Mouse (Mus musculus) monocyte, adult 5-6 weeks (primary cell): ENCODE data around the gene Igfn1. TPM values are rescaled to one million over a fixed set of nuclear protein-coding genes. Genes with fewer than 3 reads are reported as not detected.

Experiments used
- ATAC-seq: fragments of 153-309, 156-312 bp; replicated peaks from 2 replicates; pipeline ENCODE4 v1.8.0; 2017; ENCODE audit warnings: mild to moderate bottlenecking; ENCODE audit not compliant: low TSS enrichment, insufficient number of reproducible peaks, severe bottlenecking, poor library complexity, low FRiP score
- total RNA-seq: library from RNA; stranded (forward); fragments of 200-1000, 200-491, 200-594 nt; gene quantifications from 3 replicates; pipeline ENCODE4 v1.2.3, GENCODE M21; 2017

Igfn1 gene
- total RNA-seq, 1 experiment from 2014 or later = not detected

DNA sequence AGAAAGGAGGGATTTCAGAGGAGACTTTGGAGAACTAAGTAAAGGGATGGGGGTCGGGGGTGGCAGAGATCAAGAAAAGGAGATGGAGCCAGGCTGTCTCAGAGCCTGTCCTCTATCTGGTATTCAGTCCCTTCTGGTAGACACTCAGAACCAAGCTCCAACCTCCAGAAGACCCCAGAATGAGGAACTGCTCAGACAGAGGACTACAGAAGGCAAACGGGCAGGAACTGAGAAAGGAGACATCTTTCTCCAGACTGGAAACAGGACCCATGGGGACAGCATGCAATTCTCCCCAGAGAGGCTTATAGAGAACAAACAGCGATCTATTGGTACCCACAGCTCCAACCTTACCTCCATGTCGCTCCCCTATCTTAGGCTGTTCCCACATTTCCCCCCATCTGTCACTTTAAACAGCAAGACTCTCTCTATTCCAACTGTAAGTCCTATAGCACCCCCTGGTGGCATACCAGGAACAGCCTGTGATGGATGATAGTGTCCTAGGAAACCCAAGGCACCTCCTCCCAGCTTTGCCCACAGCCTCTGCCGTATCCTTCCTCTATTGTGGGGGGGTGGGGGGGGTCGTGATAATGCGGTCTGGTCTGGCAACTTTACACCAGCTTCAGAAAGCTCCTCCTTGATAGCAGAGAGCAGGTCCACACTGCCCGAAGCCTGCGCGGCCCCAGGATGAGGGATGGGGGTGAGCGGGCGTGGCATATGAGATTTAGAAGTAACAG lies 61.4 kb downstream of the Igfn1 start:
- no peak for ATAC-seq

DNA sequence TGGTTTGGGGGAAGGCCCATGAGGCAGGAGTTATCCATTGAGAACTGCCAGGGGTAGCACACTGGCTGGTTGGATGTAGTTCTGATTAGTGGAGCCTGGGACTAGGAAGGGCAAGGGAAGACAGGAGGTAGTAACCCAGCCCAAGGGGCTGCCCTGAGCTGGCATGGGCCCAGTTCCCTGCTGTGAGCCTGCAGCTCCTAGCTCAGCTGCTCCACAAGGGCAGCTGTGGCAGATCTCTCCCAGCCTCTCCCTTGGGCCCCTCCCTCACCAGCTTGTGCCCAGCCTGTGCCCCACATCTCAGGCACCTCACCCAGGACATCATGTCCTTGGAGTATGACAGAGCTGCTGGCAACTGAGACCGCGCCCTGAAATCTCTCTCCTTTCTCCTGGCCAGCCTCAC lies 62.4 kb downstream of the Igfn1 start:
- ATAC-seq = no peak

DNA sequence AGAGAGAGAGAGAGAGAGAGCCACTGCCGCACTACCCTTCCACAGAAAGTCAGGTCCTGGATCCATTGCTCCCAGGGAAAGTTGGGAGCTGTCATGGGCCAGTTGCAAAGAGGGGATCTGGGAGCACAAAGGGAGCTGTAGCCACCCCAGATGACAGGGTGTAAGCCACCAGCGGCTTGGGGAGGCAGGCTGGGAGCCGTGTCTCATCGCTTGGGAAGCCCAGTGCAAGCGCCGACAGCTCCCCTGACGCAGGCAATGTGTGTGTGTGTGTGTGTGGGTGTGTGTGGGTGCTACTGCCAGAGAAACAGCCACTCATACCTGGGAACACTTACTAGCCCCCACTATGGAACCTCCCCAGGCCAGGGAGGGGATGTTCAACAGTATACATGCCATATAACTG lies 64.0 kb downstream of the Igfn1 start:
- no peak for ATAC-seq

DNA sequence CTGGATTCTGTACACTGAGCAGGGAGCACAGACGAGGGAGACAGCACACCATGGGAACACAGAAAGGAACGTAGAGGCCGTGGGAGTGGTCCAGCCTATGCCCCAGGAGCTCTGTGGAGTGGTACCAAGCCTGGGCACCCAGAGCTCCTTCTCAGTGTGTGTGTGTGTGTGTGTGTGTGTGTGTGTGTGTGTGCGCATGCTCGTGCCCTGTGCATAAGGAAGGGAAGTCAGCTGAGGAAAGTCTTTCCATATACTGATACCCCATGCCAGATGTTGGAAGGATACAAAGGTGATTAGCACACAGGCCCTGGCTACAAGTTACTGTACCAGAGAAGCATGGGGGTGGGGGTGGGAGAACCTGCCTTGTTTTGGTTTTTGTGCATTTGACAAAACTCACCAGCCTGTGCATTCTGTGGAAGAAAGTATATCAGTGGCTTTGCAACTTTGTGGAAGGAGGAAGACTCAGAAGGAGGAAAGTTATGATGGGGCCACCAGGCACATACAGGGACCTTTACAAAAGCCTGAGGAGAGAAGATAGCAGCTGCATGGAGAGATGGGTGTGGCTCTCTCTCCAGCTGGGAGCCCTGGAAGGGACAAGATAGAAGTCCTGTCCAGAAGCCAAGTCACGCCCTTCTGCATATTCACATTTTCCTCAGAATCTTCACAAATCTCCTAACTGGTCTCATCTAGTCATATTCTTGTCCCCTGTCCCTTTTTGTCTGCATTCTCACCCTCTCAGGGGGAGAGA lies 64.7 kb downstream of the Igfn1 start:
- ATAC-seq = no peak

DNA sequence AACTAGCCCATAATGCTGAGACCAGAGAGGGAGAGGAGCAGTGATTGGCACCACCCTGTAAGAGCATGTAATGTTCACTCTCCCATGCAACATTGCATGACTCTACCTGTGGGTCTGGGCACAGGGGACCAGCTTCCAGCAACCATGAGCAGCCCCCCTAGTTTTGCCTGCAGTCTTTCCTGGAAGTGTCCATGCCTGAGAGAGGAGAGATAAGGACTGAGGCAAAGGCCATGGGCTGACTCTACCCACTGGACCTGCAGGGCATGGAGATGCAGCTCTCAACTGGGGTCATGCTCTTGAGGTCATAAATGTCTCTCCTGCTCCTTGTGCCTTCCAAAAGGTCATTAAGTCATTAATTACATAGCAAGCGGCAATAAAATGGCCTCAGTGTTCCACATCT lies 70.1 kb downstream of the Igfn1 start:
- no peak for ATAC-seq

DNA sequence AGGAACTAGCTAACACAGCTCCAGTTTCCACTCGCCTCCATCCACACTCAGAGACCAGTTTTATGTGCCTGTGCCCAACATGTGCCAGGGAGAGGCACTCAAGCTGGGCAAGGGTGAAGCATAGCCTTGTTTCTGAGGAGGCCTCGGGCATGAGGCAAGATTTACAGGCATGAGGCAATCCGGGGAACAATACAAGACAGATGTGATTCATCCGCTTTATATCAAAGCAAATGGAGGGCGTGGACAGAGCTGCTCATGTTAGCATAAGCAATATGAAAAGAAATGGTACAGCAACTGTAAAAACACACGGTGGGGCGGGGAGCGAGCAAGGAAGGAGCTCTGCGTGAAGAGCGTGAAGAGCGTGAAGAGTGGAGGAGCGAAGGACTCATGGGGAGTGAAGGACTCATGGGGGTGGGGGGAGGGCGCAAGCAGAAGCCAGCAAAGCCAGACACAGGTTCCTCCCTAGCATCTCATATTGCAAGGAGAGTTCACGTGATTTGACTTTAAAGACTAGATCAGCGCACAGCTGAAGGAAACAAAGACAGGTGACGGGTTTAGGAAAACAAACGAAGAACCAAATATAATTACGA lies 72.3 kb downstream of the Igfn1 start:
- no peak for ATAC-seq

DNA sequence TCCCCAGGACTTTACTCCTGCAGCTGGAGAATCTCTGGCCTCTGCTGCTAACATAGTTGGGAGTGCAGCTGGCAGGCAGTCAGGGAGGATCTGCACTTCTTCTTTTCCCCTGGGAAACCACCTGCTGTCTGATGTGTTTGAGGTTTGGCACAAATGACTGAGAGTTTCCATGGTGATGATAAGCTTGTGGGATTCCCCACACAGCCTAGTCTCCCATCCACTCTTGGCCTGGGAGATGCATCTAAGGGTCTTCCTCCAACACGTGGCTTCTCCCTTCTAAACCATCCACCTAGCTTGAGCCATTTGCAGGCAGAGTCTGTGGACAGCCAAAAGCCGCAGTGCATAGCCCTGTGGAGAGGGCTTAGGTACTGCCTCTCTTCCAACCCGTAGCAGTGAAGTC lies 76.3 kb downstream of the Igfn1 start:
- no peak for ATAC-seq

DNA sequence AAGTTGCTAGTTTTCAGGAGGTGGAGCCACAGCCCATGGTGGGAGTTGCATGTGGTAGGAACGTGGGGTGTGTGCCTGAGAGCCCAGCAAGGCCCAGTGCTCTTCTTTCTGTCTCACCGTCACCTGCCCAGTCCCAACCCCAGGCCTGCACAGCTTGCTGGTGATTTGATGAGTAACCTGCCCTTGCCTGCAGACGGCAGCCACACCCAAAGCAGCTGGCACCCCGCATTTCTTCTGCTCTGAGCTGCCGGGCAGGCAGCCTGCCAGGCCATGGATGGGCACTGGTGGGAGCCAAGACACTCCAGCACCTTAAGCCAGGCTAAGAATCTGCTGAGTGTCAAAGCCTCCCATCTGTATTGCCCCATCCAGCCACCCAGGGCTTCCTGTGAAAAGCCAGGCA lies 80.3 kb downstream of the Igfn1 start:
- no peak for ATAC-seq

DNA sequence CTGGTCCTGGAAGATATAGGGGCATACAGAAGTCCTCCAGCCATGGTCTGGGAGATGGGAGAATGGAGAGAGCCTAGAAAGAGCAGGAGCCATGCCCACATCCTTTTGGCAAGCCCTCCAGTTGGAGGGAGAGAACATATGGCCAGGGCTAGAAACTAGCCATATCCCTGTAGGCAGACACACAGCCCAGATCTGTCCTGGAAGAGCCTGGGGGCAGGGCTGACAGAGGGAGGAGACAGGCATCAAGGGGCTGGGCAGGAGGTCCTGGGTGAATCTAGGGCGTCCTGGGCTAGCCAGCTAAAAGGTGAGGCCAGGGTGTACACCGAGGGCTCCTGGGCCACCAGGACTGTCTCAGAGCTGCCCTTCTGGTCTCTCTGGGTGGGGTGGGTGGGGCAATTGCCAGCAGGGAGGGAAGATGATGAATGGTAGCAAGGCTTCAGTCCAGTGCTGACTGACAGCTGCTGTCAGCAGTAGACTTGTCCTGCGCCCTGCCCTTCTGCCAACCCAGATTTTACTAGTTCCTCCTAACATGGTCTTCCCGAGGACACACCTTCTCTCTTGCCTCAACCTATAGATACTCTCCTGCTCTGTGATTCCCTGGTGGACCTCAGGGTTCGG lies 81.7 kb downstream of the Igfn1 start:
- no peak for ATAC-seq

DNA sequence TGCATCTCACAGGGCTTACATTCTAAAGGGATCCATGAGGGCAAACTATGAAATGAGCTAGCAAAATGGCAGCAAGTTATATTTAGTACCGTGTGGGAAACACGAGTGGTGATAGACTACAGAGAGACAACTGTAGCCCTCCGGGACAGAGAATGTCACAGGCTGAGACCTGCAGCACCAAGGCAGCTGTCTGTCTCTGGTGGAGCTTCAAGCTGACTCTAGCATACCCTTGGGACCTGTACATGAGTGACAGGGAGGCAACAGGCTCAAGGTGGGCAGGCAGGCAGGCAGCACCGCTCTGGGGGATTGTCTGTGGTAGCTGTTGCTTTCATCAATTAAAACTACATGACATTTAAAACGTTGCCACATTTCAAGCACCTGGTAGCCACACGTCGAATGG lies 82.9 kb downstream of the Igfn1 start:
- ATAC-seq = no peak

DNA sequence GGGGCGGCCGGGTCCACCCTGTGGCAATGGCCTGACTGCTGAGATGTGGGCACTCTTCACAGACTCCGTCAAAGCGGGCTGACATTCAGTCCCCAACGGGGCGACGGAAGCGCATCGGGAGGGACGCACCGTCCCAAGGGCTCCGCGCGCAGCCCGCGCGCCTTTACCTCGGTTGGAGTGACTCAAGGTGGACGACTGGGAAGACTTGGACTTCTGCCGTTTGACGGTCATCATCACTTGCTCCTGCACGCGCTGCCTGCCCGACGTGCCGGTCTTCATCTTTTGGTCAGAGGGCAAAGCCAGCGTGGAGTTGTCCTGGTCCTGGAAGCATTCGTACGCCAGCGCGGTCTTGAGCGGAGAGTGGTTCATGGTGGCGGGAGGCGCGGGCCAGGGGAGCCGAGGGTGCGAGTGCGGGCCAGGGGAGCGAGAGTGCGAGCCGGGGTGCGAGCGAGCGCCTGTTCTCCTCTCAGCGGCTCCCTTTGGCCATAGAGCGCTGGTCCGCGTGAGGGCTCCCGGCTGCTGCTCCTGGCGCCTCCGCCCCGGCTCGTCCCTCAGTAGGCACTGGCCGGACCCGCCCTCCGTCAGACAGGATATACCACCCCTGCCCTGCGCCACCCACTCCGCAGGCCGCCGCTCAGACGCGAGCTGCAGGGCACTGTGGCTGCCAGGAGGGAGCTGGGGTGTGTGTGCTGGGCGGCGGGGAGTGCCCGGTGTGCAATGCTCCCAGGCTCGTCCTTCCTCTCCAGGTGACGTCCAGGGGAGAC lies 87.3 kb downstream of the Igfn1 start, which contains the start of gene Pkp1:
Pkp1 (minus strand) TSS at position 564 of the 764 bp plus-strand sequence.
- ATAC-seq = no peak

DNA sequence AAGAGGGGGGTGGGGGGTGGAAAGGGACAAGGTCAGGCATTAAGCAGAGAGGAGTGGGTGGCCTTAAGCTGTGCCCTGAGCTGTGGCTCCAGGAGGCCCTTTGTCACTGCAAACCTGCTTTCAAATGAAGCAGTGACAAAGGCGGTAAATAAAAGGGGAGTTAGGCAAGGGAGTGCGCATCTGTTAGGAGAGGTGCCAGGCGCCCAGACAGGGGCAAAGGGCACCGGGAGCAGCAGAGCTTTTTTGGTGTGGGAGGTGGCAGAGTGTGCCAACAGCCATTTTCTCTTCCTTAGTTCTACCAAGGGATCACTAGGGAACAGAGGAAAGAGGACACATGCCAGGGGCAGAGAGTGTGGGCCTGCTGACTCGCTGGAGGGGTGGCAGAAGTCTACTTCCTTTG lies 88.9 kb downstream of the Igfn1 start:
- ATAC-seq = no peak

DNA sequence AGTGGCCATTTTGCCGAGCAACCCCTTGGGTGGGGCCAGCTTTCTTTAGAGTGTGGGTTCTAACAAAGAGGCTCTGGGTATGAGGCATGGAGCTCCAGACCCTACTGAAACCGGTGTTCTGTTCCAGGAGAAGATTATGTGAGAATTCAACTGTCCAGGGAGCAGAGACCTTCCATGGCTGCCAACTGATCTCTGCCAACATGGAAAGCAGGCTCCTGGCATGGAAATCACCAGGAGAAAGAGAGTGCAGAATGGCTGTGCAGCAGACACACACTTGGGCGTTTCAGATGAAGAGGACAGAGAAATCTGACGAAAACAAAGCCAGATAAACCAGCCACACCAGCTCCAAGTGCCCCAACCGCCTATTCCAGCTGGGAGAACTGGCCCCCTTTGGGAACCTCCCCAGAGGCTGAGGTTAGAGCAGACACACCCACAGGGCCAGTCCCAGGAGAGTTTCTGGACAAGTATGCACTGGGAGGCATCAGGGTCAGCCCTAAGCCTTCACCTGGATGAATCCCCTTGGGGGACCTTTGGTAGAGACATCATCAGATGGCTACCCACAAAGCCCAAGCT lies 89.6 kb downstream of the Igfn1 start:
- ATAC-seq = no peak

DNA sequence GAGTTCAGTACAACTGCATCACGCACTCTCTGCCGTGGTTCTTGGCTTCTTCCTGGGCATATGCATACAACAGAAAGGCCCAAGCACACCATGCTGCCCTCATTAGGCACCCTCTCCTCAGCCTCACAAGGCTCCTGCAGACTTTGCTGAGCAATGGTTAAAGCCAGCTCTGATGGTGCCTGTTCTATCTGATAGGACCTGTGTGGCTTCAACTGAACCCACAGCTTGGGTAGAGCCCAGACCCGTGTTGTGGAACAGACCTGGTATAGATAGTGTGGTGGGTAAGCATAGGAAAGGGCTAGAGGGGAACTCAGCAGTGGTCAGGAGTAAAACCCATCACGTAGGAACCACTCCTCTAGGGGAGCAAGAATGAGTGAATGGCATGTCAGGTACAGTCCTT lies 92.5 kb downstream of the Igfn1 start:
- no peak for ATAC-seq

DNA sequence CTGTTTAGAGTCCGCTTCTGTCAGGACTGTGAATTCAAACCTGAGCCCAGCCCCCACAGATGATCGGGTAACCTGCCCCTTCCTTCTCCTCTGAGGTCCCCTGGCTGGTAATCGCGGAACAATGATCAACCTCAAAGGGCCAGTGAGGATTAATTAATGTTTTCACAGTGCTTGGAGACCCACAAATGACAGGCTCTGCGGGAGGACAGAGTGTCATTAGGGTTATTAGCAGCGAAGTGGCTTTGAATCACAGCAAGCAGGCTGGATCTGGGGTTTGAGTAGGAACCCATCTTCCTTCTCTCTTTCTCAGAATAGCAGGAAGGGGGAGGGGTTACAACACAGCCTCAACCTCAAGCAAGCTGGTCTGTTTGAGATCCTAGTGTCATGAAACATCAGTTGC lies 96.8 kb downstream of the Igfn1 start:
- no peak for ATAC-seq

DNA sequence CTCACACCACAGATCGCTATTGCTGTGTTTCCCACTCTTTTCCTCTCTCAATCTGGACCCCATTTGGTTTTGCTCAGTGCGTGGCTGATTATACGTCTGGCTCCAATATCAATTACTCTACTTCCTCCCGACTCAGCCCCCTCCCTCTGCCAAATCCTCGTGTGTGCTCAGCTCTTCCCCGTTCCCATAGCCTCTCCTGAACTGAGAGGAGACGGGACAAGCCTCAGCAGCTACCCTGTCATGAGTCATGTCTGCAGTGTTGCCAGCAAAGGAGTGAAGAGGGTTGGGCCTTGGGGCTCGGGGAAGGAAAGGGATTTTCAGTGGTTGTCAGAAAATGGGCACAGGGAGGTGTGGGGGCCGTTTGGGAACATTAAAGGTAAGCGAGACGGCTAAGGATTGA lies 99.4 kb downstream of the Igfn1 start:
- no peak for ATAC-seq
